Mouse (Mus musculus): Measurements from ENCODE around the gene Arhgap30. TPM values are rescaled to one million over a fixed set of nuclear protein-coding genes. Genes with fewer than 3 reads are reported as not detected.

Arhgap30 gene
- polyA plus RNA-seq, 1 experiment = 0.78 TPM

- Histone ChIP-seq H3K27ac (ENCODE audit: insufficient read depth, low read length) (peak overlapping the region; percentile 2; the same call in 1 of the 2 replicates), H3K4me3 (ENCODE audit: low read depth, low read length) (peak overlapping the region; percentile 97), H3K4me1 (ENCODE audit: control insufficient read depth, insufficient read depth, low read length) (no peaks in the 10 kb centered on the region), H3K27me3 (ENCODE audit: control insufficient read depth, insufficient read depth, low read length, poor library complexity, severe bottlenecking) (no peaks in the 10 kb centered on the region), H3K9ac (ENCODE audit: low read depth, poor library complexity, severe bottlenecking) (peak overlapping the region; percentile 82), H3K36me3 (ENCODE audit: control insufficient read depth, insufficient read depth, low read length, poor library complexity, severe bottlenecking) (peaks cover 11% of the 10 kb centered on the region), H3K9me3 (replicated peaks; ENCODE audit: control insufficient read depth, insufficient read depth, low read length, poor library complexity, severe bottlenecking) (no peaks in the 10 kb centered on the region)
- TF ChIP-seq POLR2A (IDR thresholded peaks at IDR 0.05; ENCODE audit: insufficient read depth, low read length) = no peak
- no peak for TF ChIP-seq CTCF (IDR thresholded peaks at IDR 0.05; ENCODE audit: low read depth, low read length)
- TF ChIP-seq EP300 (IDR thresholded peaks at IDR 0.05; ENCODE audit: insufficient read depth, low read depth, low read length) = no peak
These were observed 42.7 kb upstream of the Arhgap30 start for GRCm38 (mm10) chr1:171346095-171346450.

GRCm38 (mm10) chr1:171348665-171349064 is 40.1 kb upstream of the Arhgap30 start:
- Histone ChIP-seq H3K36me3 (ENCODE audit: control insufficient read depth, insufficient read depth, low read length, poor library complexity, severe bottlenecking) (peaks cover 8% of the 10 kb centered on the region), H3K9ac (ENCODE audit: low read depth, poor library complexity, severe bottlenecking) (no peak overlapping the region), H3K27ac (ENCODE audit: insufficient read depth, low read length) (no peak overlapping the region), H3K27me3 (ENCODE audit: control insufficient read depth, insufficient read depth, low read length, poor library complexity, severe bottlenecking) (no peaks in the 10 kb centered on the region), H3K9me3 (replicated peaks; ENCODE audit: control insufficient read depth, insufficient read depth, low read length, poor library complexity, severe bottlenecking) (no peaks in the 10 kb centered on the region), H3K4me3 (ENCODE audit: low read depth, low read length) (no peak overlapping the region), H3K4me1 (ENCODE audit: control insufficient read depth, insufficient read depth, low read length) (no peaks in the 10 kb centered on the region)
- TF ChIP-seq CTCF (IDR thresholded peaks at IDR 0.05; ENCODE audit: low read depth, low read length) = no peak
- no peak for TF ChIP-seq POLR2A (IDR thresholded peaks at IDR 0.05; ENCODE audit: insufficient read depth, low read length)
- TF ChIP-seq EP300 (IDR thresholded peaks at IDR 0.05; ENCODE audit: insufficient read depth, low read depth, low read length) = no peak

- no peak overlapping the region for H3K27ac ChIP-seq (ENCODE audit: insufficient read depth, low read length)
- H3K4me1 ChIP-seq (ENCODE audit: control insufficient read depth, insufficient read depth, low read length) = no peaks in the 10 kb centered on the region
- peaks cover 8% of the 10 kb centered on the region for H3K36me3 ChIP-seq (ENCODE audit: control insufficient read depth, insufficient read depth, low read length, poor library complexity, severe bottlenecking)
- H3K27me3 ChIP-seq (ENCODE audit: control insufficient read depth, insufficient read depth, low read length, poor library complexity, severe bottlenecking) = no peaks in the 10 kb centered on the region
- no peaks in the 10 kb centered on the region for H3K9me3 ChIP-seq (replicated peaks; ENCODE audit: control insufficient read depth, insufficient read depth, low read length, poor library complexity, severe bottlenecking)
- H3K9ac ChIP-seq (ENCODE audit: low read depth, poor library complexity, severe bottlenecking) = no peak overlapping the region
- TF ChIP-seq POLR2A (IDR thresholded peaks at IDR 0.05; ENCODE audit: insufficient read depth, low read length) (no peak), CTCF (IDR thresholded peaks at IDR 0.05; ENCODE audit: low read depth, low read length) (no peak), EP300 (IDR thresholded peaks at IDR 0.05; ENCODE audit: insufficient read depth, low read depth, low read length) (no peak)
- H3K4me3 ChIP-seq (ENCODE audit: low read depth, low read length) = no peak overlapping the region
These were observed 39.5 kb upstream of the Arhgap30 start for GRCm38 (mm10) chr1:171349210-171349609.

- TF ChIP-seq POLR2A (IDR thresholded peaks at IDR 0.05; ENCODE audit: insufficient read depth, low read length) = no peak
- TF ChIP-seq CTCF (IDR thresholded peaks at IDR 0.05; ENCODE audit: low read depth, low read length) = peak; percentile 64
These were observed 32.9 kb upstream of the Arhgap30 start for GRCm38 (mm10) chr1:171355812-171356340.

GRCm38 (mm10) chr1:171356814-171357213 is 31.9 kb upstream of the Arhgap30 start:
- H3K9ac ChIP-seq (ENCODE audit: low read depth, poor library complexity, severe bottlenecking) = no peak overlapping the region
- peaks cover 21% of the 10 kb centered on the region for H3K36me3 ChIP-seq (ENCODE audit: control insufficient read depth, insufficient read depth, low read length, poor library complexity, severe bottlenecking)
- no peak overlapping the region for H3K27ac ChIP-seq (ENCODE audit: insufficient read depth, low read length)
- no peak overlapping the region for H3K4me3 ChIP-seq (ENCODE audit: low read depth, low read length)
- no peaks in the 10 kb centered on the region for H3K27me3 ChIP-seq (ENCODE audit: control insufficient read depth, insufficient read depth, low read length, poor library complexity, severe bottlenecking)
- H3K9me3 ChIP-seq (replicated peaks; ENCODE audit: control insufficient read depth, insufficient read depth, low read length, poor library complexity, severe bottlenecking) = no peaks in the 10 kb centered on the region
- no peaks in the 10 kb centered on the region for H3K4me1 ChIP-seq (ENCODE audit: control insufficient read depth, insufficient read depth, low read length)
- TF ChIP-seq POLR2A (IDR thresholded peaks at IDR 0.05; ENCODE audit: insufficient read depth, low read length) (no peak), CTCF (IDR thresholded peaks at IDR 0.05; ENCODE audit: low read depth, low read length) (no peak), EP300 (IDR thresholded peaks at IDR 0.05; ENCODE audit: insufficient read depth, low read depth, low read length) (no peak)

More at GRCm38 (mm10) chr1:171355812-171356340, 32.9 kb upstream of the Arhgap30 start:
- Histone ChIP-seq H3K4me1 (ENCODE audit: control insufficient read depth, insufficient read depth, low read length) (no peaks in the 10 kb centered on the region), H3K4me3 (ENCODE audit: low read depth, low read length) (no peak overlapping the region), H3K36me3 (ENCODE audit: control insufficient read depth, insufficient read depth, low read length, poor library complexity, severe bottlenecking) (peaks cover 21% of the 10 kb centered on the region), H3K27me3 (ENCODE audit: control insufficient read depth, insufficient read depth, low read length, poor library complexity, severe bottlenecking) (no peaks in the 10 kb centered on the region), H3K27ac (ENCODE audit: insufficient read depth, low read length) (no peak overlapping the region), H3K9ac (ENCODE audit: low read depth, poor library complexity, severe bottlenecking) (no peak overlapping the region), H3K9me3 (replicated peaks; ENCODE audit: control insufficient read depth, insufficient read depth, low read length, poor library complexity, severe bottlenecking) (no peaks in the 10 kb centered on the region)

GRCm38 (mm10) chr1:171358421-171358820 is 30.3 kb upstream of the Arhgap30 start:
- no peaks in the 10 kb centered on the region for H3K4me1 ChIP-seq (ENCODE audit: control insufficient read depth, insufficient read depth, low read length)
- no peak overlapping the region for H3K4me3 ChIP-seq (ENCODE audit: low read depth, low read length)
- peaks cover 21% of the 10 kb centered on the region for H3K36me3 ChIP-seq (ENCODE audit: control insufficient read depth, insufficient read depth, low read length, poor library complexity, severe bottlenecking)
- H3K9ac ChIP-seq (ENCODE audit: low read depth, poor library complexity, severe bottlenecking) = no peak overlapping the region
- H3K9me3 ChIP-seq (replicated peaks; ENCODE audit: control insufficient read depth, insufficient read depth, low read length, poor library complexity, severe bottlenecking) = no peaks in the 10 kb centered on the region
- TF ChIP-seq POLR2A (IDR thresholded peaks at IDR 0.05; ENCODE audit: insufficient read depth, low read length) = no peak
- no peak for TF ChIP-seq CTCF (IDR thresholded peaks at IDR 0.05; ENCODE audit: low read depth, low read length)
- TF ChIP-seq EP300 (IDR thresholded peaks at IDR 0.05; ENCODE audit: insufficient read depth, low read depth, low read length) = no peak
- H3K27ac ChIP-seq (ENCODE audit: insufficient read depth, low read length) = no peak overlapping the region
- H3K27me3 ChIP-seq (ENCODE audit: control insufficient read depth, insufficient read depth, low read length, poor library complexity, severe bottlenecking) = no peaks in the 10 kb centered on the region

All from ES-Bruce4 (cell line).